Mouse (Mus musculus) layer of hippocampus, adult 2 months (tissue): ENCODE data around the gene Otogl. TPM values are rescaled to one million over a fixed set of nuclear protein-coding genes. Genes with fewer than 3 reads are reported as not detected.
"Not testable (repeated sequence)": the region's sequence is repeated elsewhere in the genome, so short reads cannot be mapped to it uniquely, and the experiment has no call there.

Experiments
- DNase-seq, 2 experiments: peaks; one replicate each; pipeline ENCODE4 v3.0.0; 2022; ENCODE audit warnings: low spot score in 2 of 2
- H3K27ac ChIP-seq: fragments of 200-600 bp; 2 replicates; pipeline ENCODE4 v1.8.1; 2022
- H3K4me3 ChIP-seq: fragments of 200-600 bp; 2 replicates; pipeline ENCODE4 v1.8.1; 2022; ENCODE audit warnings: mild to moderate bottlenecking
- CTCF ChIP-seq: fragments of 200-600 bp; conservative IDR thresholded peaks from 2 replicates; pipeline ENCODE4 v1.8.1; 2022; ENCODE audit warnings: antibody characterized with exemption, mild to moderate bottlenecking, moderate library complexity
- total RNA-seq, 2 experiments: library from RNA; stranded (reverse); gene quantifications; 2 replicates each; pipeline ENCODE4 v1.2.3; 2021

The Otogl gene
- total RNA-seq, 2 experiments from 2014 or later, result 0.29 to 0.41 TPM

DNA sequence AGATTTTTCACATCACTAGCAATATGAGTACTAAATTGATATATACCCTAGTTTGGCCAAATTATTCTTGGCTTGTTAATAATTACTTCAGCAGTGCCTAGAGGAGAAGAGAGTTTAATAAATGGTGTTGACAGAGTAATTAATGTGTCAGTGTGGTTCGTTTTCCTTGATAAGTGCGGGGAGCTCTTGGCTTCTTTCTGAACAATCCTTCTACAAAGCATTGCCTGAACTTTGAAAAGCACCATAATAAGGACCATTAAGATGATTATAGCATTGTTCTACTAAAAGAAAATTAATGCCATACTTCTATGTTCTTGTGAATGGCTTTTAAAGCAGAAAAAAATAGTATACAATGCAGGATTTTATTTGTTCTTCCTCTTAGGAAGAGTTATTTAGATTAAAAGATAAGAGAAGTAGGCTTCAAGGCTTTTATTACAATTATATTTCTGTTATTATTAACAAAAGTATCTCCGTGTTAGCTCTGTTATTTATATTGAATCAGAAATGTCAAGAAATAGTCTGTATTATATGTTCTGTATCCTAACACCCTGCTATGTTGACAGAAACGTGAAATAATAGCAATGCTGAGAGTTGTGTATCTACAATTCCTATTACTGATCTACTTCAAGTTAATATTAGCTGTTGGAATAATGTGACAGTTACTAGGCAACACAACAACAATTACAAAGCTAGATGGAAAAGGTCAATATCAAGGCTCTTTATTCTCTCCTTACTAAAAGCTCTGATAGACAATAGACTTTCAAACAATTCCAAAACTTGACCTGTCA lies 77.3 kb downstream of the Otogl start:
- no peak overlapping the region for H3K27ac ChIP-seq
- H3K4me3 ChIP-seq, result no peak overlapping the region
- no peak for TF ChIP-seq CTCF
- no peak for DNase-seq

GRCm38 (mm10) chr10:107829151-107829550 lies 82.8 kb downstream of the Otogl start:
- Histone ChIP-seq H3K4me3 (no peak overlapping the region), H3K27ac (no peak overlapping the region)
- TF ChIP-seq CTCF, result no peak
- DNase-seq, result no peak

GRCm38 (mm10) chr10:107813814-107814483 lies 98.0 kb downstream of the Otogl start:
- peak overlapping the region; percentile 41 for H3K4me3 ChIP-seq
- peak overlapping the region; percentile 55; the same call in 1 of the 2 replicates for H3K27ac ChIP-seq
- TF ChIP-seq CTCF, result no peak
- DNase-seq, result peak; percentile 15 to 29

- H3K4me3 ChIP-seq, result no peak overlapping the region
- TF ChIP-seq CTCF, result no peak
- DNase-seq, result no peak
- no peak overlapping the region for H3K27ac ChIP-seq
Measured at GRCm38 (mm10) chr10:107810649-107811398, 101.1 kb downstream of the Otogl start.

DNA sequence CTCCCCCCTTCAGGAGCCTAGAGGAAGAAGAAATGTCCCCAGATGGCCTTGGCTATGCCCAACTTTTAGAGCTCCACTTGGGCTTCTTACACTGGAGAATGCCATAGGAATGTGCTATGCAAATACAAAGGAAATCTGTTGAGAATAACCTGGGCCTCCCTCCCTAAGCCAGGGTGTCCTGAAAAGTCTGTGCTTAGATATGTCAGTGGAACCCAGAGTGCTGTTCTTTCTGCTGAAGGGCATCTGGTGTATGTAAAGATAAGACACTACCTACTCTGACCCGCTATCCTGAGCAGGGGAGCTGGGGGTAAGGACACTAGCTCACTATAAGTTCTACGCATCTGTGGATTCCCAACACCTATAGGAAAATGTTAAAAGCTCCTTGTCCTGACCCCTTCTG lies 106.7 kb downstream of the Otogl start:
- no peak overlapping the region for H3K27ac ChIP-seq
- no peak overlapping the region for H3K4me3 ChIP-seq
- no peak for DNase-seq
- TF ChIP-seq CTCF, result no peak

GRCm38 (mm10) chr10:107804285-107804684 lies 107.6 kb downstream of the Otogl start:
- not testable (repeated sequence) for DNase-seq, H3K27ac ChIP-seq, H3K4me3 ChIP-seq

DNA sequence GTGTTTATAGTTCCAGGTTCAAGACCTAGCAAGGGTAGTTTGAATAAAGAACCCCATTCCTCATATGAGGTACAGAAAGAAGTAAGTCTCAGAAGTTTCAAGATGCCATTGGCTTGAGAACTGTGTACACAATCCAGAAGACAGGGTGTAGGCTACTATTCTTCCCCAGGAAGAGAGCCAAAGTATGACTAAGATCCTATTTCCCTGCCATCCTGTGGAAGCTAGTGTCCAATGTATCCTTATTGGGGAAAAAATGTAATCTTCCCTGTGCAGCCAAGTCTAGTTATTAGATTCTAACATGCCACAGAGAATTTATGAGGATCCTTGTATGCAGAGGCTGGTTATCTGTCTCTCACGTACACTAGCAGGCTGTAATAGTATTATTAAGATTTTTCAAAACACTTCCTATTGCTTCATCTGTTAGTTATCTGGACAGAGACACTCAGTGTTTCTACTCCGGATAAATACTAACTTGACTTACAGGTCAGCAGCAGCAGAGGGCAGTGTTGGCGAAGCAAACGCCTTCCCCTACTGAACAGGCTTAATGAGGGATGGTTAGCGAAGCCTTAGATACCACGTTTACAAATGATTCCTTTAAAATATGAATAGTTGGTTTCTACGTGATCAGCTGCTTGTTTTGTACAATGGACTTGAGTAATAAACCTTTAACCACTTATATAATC lies 112.1 kb downstream of the Otogl start:
- TF ChIP-seq CTCF, result peak; percentile 85
- H3K4me3 ChIP-seq, result no peak overlapping the region
- no peak overlapping the region for H3K27ac ChIP-seq
- peak; percentile 46 to 67 for DNase-seq

- no peak overlapping the region for H3K27ac ChIP-seq
Measured at GRCm38 (mm10) chr10:107794812-107795756, 116.8 kb downstream of the Otogl start.

GRCm38 (mm10) chr10:107792491-107792890 lies 119.4 kb downstream of the Otogl start:
- Histone ChIP-seq H3K27ac (no peak overlapping the region), H3K4me3 (no peak overlapping the region)
- no peak for DNase-seq
- TF ChIP-seq CTCF, result no peak

More at GRCm38 (mm10) chr10:107794812-107795756, 116.8 kb downstream of the Otogl start:
- no peak for DNase-seq
- H3K4me3 ChIP-seq, result no peak overlapping the region
- no peak for TF ChIP-seq CTCF

- no peak overlapping the region for H3K4me3 ChIP-seq
- DNase-seq, result no peak
- TF ChIP-seq CTCF, result no peak
- H3K27ac ChIP-seq, result no peak overlapping the region
Measured at GRCm38 (mm10) chr10:107779548-107779947, 132.4 kb downstream of the Otogl start.

- TF ChIP-seq CTCF, result no peak
- no peak for DNase-seq
- Histone ChIP-seq H3K4me3 (no peak overlapping the region), H3K27ac (no peak overlapping the region)
Measured at GRCm38 (mm10) chr10:107759624-107760023, 152.3 kb downstream of the Otogl start.

DNA sequence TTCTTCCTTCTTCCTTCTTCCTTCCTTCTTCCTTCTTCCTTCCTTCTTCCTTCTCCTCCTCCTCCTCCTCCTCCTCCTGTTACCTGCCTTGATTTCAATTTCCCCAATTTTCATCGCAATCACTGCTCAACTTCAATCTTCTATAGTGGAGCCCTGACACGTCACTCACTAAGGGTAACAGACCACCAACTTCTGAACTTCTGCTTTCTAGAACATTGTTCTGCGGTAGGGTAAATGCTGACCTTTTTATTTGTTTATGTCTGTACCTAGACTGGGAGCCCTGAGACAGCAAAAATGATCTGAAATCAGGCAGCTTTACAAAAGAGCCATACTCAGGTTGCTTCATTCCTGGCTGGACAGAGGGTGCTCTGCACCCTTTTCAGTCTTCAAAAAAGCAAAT lies 158.5 kb downstream of the Otogl start:
- Histone ChIP-seq H3K4me3 (no peak overlapping the region), H3K27ac (no peak overlapping the region)
- no peak for TF ChIP-seq CTCF
- DNase-seq, result no peak
